Mouse (Mus musculus): ENCODE data around the gene Acsl4. TPM values are rescaled to one million over a fixed set of nuclear protein-coding genes. Genes with fewer than 3 reads are reported as not detected.

Acsl4 gene
- polyA plus RNA-seq (2015; fragmentation: Nextera tagmentation; extraction: Ambion mirVana), result 12.8 and 13.0 TPM in 2 replicates

DNA sequence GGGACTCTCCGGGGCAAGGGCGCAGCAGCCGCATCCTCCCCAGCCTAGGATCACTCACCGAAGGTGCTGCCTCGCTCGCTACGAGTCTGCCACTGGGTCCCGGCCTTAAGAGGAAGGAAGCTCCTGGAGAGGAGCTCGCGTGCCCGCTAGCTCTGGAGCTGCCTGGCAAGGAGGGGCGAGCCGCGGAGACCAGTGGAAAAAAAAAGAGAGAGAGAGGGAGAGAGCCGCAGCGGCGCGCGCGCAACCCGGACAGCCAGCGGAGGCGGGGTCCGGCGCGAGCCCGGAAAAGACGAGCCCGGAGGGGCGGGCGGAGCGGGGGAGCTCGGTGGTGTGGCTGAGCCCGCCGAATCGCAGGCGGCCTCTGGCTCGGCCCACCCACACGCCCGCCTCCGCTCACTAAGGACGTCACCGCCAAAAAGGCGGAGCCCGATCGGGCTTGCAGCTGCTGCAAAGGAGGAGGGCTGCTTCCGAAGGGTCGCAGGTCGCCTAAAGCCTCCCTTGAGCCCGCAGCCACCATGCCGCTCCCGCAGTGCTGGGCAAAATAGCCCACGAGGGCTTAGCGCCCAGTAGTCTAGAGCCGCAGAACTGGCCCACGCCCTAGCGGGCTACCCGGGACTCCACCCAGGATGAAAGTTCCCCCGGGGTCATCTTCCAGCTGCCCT is at the start of gene Acsl4:
Gene Acsl4 (minus strand): TSS at position 289 of the 662 bp plus-strand sequence.
- Histone ChIP-seq H3K9me3 (no peaks in the 10 kb centered on the region), H3K4me3 (peak within 1 kb of the TSS; percentile 70), H3K4me1 (peaks cover 5% of the 10 kb centered on the region; the same call in 1 of the 2 replicates), H3K36me3 (no peaks in the 10 kb centered on the region), H3K4me2 (peak within 1 kb of the TSS; percentile 71), H3K27me3 (replicated peaks) (peaks cover 14% of the 10 kb centered on the region; the same call in 1 of the 2 replicates), H3K27ac (replicated peaks) (peak within 1 kb of the TSS; percentile 88), H3K9ac (peak within 1 kb of the TSS; percentile 86)
- peak; percentile 96 for ATAC-seq (ENCODE audit: extremely low read depth, insufficient number of reproducible peaks, low FRiP score, low TSS enrichment)
- WGBS, result 7% methylated on average over 45 of the region's 59 CpGs

- no peak for ATAC-seq (ENCODE audit: extremely low read depth, insufficient number of reproducible peaks, low FRiP score, low TSS enrichment)
Observed at GRCm38 (mm10) chrX:142437971-142438504, 47.7 kb upstream of the Acsl4 start.

GRCm38 (mm10) chrX:142432846-142433245 is 42.5 kb upstream of the Acsl4 start:
- Histone ChIP-seq H3K27ac (replicated peaks) (no peak overlapping the region), H3K9me3 (no peaks in the 10 kb centered on the region), H3K4me1 (no peaks in the 10 kb centered on the region), H3K4me3 (no peak overlapping the region), H3K36me3 (no peaks in the 10 kb centered on the region), H3K4me2 (no peak overlapping the region), H3K27me3 (replicated peaks) (peaks cover 10% of the 10 kb centered on the region; the same call in 1 of the 2 replicates), H3K9ac (no peak overlapping the region)
- WGBS, result 64% methylated on average over 3 of the region's 3 CpGs
- no peak for ATAC-seq (ENCODE audit: extremely low read depth, insufficient number of reproducible peaks, low FRiP score, low TSS enrichment)

More at GRCm38 (mm10) chrX:142437971-142438504, 47.7 kb upstream of the Acsl4 start:
- no peaks in the 10 kb centered on the region for H3K36me3 ChIP-seq
- peaks cover 5% of the 10 kb centered on the region; the same call in 1 of the 2 replicates for H3K27me3 ChIP-seq (replicated peaks)
- H3K4me3 ChIP-seq, result no peak overlapping the region
- H3K4me2 ChIP-seq, result no peak overlapping the region
- no peak overlapping the region for H3K9ac ChIP-seq
- no peak overlapping the region for H3K27ac ChIP-seq (replicated peaks)
- WGBS, result 41% methylated on average over 4 of the region's 4 CpGs
- H3K4me1 ChIP-seq, result no peaks in the 10 kb centered on the region
- no peaks in the 10 kb centered on the region for H3K9me3 ChIP-seq

- Histone ChIP-seq H3K36me3 (no peaks in the 10 kb centered on the region), H3K9me3 (no peaks in the 10 kb centered on the region), H3K4me3 (no peak overlapping the region), H3K4me2 (no peak overlapping the region), H3K4me1 (no peaks in the 10 kb centered on the region), H3K9ac (no peak overlapping the region), H3K27ac (replicated peaks) (no peak overlapping the region), H3K27me3 (replicated peaks) (0 out of 2 replicates have a peak, but pooled peaks cover 5% of the 10 kb centered on the region)
- 60% methylated on average over 4 of the region's 4 CpGs for WGBS
- ATAC-seq (ENCODE audit: extremely low read depth, insufficient number of reproducible peaks, low FRiP score, low TSS enrichment), result no peak
Observed at GRCm38 (mm10) chrX:142427111-142427510, 36.8 kb upstream of the Acsl4 start.

- Histone ChIP-seq H3K9me3 (no peaks in the 10 kb centered on the region), H3K27me3 (replicated peaks) (0 out of 2 replicates have a peak, but pooled peaks cover 5% of the 10 kb centered on the region), H3K4me2 (no peak overlapping the region), H3K27ac (replicated peaks) (no peak overlapping the region), H3K4me3 (no peak overlapping the region), H3K4me1 (no peaks in the 10 kb centered on the region), H3K9ac (no peak overlapping the region), H3K36me3 (no peaks in the 10 kb centered on the region)
- ATAC-seq (ENCODE audit: extremely low read depth, insufficient number of reproducible peaks, low FRiP score, low TSS enrichment), result no peak
- 59% methylated on average over 4 of the region's 4 CpGs for WGBS
Observed at GRCm38 (mm10) chrX:142426628-142427027, 36.3 kb upstream of the Acsl4 start.

GRCm38 (mm10) chrX:142413884-142414283 is 23.5 kb upstream of the Acsl4 start:
- H3K4me1 ChIP-seq, result no peaks in the 10 kb centered on the region
- 43% methylated on average over 2 of the region's 2 CpGs for WGBS
- no peaks in the 10 kb centered on the region for H3K36me3 ChIP-seq
- no peak for ATAC-seq (ENCODE audit: extremely low read depth, insufficient number of reproducible peaks, low FRiP score, low TSS enrichment)
- no peaks in the 10 kb centered on the region for H3K9me3 ChIP-seq
- no peak overlapping the region for H3K4me3 ChIP-seq
- no peaks in the 10 kb centered on the region for H3K27me3 ChIP-seq (replicated peaks)
- no peak overlapping the region for H3K27ac ChIP-seq (replicated peaks)
- H3K4me2 ChIP-seq, result no peak overlapping the region
- H3K9ac ChIP-seq, result no peak overlapping the region

DNA sequence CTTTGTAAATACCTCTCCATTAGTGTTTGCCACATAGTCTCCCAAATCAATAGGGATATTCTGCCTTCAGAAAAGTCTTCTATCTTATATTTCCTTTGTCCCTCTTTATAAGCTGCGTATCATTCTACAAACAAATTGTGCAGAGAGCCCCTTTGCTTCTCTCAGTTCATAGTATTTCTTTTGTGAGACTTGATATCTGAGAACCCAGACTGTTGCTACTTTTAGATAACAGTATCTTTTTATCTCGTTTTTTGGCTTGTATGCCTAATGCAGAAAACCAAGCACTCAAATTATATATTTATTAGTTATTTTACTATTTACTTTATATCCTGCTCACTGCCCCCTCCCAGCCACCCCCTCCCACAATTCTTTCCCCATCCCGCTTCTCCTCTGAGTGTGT is 19.7 kb upstream of the Acsl4 start:
- Histone ChIP-seq H3K4me2 (no peak overlapping the region), H3K36me3 (no peaks in the 10 kb centered on the region), H3K4me1 (no peaks in the 10 kb centered on the region), H3K9me3 (no peaks in the 10 kb centered on the region), H3K4me3 (no peak overlapping the region), H3K27me3 (replicated peaks) (no peaks in the 10 kb centered on the region), H3K27ac (replicated peaks) (no peak overlapping the region), H3K9ac (no peak overlapping the region)
- WGBS, result 70% methylated on average over 3 of the region's 3 CpGs
- no peak for ATAC-seq (ENCODE audit: extremely low read depth, insufficient number of reproducible peaks, low FRiP score, low TSS enrichment)

DNA sequence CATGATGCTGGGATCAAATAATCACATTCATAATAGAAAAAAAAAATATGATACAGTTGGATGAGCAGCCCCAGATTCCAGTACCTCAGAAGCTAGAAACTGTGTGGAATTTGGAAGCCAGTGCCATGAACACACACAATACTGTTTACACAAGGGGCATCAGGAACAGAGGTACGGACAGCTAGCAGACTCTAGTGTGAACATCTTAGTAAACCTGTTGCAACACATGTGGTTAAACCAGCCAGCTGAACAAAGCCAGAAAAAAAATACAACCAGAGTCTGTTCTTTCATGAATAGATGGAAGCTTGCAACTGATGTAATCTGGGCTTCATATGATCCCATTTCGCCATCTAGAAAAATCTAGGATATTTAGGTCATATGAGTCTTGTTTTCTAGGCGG is 19.0 kb upstream of the Acsl4 start:
- H3K4me2 ChIP-seq, result no peak overlapping the region
- H3K9ac ChIP-seq, result no peak overlapping the region
- H3K27me3 ChIP-seq (replicated peaks), result no peaks in the 10 kb centered on the region
- H3K4me3 ChIP-seq, result no peak overlapping the region
- H3K9me3 ChIP-seq, result no peaks in the 10 kb centered on the region
- H3K36me3 ChIP-seq, result no peaks in the 10 kb centered on the region
- H3K27ac ChIP-seq (replicated peaks), result no peak overlapping the region
- H3K4me1 ChIP-seq, result no peaks in the 10 kb centered on the region
- 72% methylated on average over 3 of the region's 3 CpGs for WGBS
- no peak for ATAC-seq (ENCODE audit: extremely low read depth, insufficient number of reproducible peaks, low FRiP score, low TSS enrichment)

DNA sequence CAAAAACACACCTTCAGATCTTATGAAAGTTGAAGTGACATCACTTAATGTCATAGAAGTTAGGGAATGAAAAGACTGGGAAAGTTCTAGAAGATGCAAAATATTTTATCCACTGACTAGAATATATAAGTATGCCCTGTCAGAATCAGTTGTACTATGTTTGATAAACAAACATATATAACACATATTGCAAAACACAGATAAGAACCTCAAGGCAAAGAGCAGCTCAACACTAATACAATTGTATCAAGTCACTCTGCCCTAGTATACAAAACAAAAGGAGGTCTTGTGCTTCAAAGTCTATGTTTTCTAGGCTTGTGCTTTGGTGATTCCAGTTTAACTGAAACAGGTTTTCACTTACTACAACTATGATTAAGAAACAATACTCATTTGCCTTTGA is 12.8 kb upstream of the Acsl4 start:
- Histone ChIP-seq H3K4me2 (no peak overlapping the region), H3K9me3 (no peaks in the 10 kb centered on the region), H3K4me3 (no peak overlapping the region), H3K36me3 (no peaks in the 10 kb centered on the region), H3K27me3 (replicated peaks) (no peaks in the 10 kb centered on the region; the same call in 1 of the 2 replicates), H3K9ac (no peak overlapping the region), H3K27ac (replicated peaks) (no peak overlapping the region), H3K4me1 (no peaks in the 10 kb centered on the region)
- ATAC-seq (ENCODE audit: extremely low read depth, insufficient number of reproducible peaks, low FRiP score, low TSS enrichment), result no peak

DNA sequence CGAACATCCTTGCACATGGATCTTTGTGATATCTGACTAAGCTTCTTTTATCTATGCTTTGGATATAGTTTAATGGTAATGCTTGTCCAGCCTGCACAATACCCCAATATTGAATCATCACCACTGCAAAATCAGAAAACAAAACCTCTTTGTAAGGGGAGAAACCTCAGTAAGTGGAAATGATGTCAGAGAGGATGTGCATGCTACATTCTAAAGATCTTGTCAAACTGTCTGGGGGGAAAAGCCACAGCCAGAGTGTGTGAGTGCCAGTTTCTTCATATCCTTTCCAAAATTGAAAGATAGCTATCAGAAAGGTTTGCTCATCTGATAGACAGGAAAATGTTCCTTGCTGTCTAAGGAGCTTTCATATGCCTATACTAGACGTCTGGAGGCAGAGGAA is 8.3 kb upstream of the Acsl4 start:
- no peak overlapping the region for H3K9ac ChIP-seq
- H3K27ac ChIP-seq (replicated peaks), result no peak overlapping the region
- no peak overlapping the region for H3K4me3 ChIP-seq
- 58% methylated on average over 2 of the region's 2 CpGs for WGBS
- ATAC-seq (ENCODE audit: extremely low read depth, insufficient number of reproducible peaks, low FRiP score, low TSS enrichment), result no peak
- H3K9me3 ChIP-seq, result no peaks in the 10 kb centered on the region
- no peaks in the 10 kb centered on the region for H3K4me1 ChIP-seq
- H3K36me3 ChIP-seq, result no peaks in the 10 kb centered on the region
- H3K27me3 ChIP-seq (replicated peaks), result no peaks in the 10 kb centered on the region; the same call in 1 of the 2 replicates
- no peak overlapping the region for H3K4me2 ChIP-seq

DNA sequence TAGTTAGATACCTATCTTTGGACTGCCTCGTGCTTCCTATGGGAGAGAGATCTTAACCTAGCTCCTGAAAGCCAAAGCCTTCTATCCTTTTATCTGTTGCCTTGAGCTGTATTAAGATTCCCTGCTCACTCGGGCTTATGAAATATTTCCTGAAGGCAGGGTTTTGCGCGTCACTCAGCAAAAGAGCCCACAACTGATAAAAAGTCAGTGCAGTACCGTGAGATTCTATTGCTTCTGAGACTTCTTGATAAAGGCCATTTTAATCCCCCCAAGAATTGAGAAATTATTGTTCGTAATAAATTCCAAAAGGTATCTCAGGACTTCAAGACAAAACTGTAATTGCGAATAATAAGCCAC is 552 bp upstream of the Acsl4 start:
- Histone ChIP-seq H3K36me3 (no peaks in the 10 kb centered on the region), H3K27me3 (replicated peaks) (peaks cover 14% of the 10 kb centered on the region; the same call in 1 of the 2 replicates), H3K4me2 (peak overlapping the region; percentile 71), H3K9ac (peak overlapping the region; percentile 78), H3K4me3 (peak overlapping the region; percentile 70), H3K4me1 (peaks cover 5% of the 10 kb centered on the region; the same call in 1 of the 2 replicates), H3K27ac (replicated peaks) (peak overlapping the region; percentile 78), H3K9me3 (no peaks in the 10 kb centered on the region)
- ATAC-seq (ENCODE audit: extremely low read depth, insufficient number of reproducible peaks, low FRiP score, low TSS enrichment), result no peak; the same call in 1 of the 2 replicates
- WGBS, result 30% methylated on average over 7 of the region's 7 CpGs

Data from heart, embryonic 13.5 days (tissue).